Comparison of ENCODE assay signal across 8 mouse cellular contexts in genomic region chr7:113434286-113434685, GRCm38 (mm10). TPM values are rescaled to one million over a fixed set of nuclear protein-coding genes. Genes with fewer than 3 reads are reported as not detected.
DNase-seq lines count a peak whose midpoint lies in the region; ATAC-seq and TF ChIP-seq lines count a peak whose summit lies in the region.
"Had no signal": no experiment of that assay in that cellular context is flagged by ENCODE, and none has a peak within 500 bp of the region (broad histone marks: within the 10 kb centered on the region; RNA-seq: fewer than 3 reads in every experiment).

No protein-coding gene starts in this region.

- H3K4me1 ChIP-seq in midbrain, embryonic 14.5 days (ENCODE audit: control insufficient read depth, insufficient read depth, low read length), result no peaks in the 10 kb centered on the region
- no peaks in the 10 kb centered on the region for H3K4me1 ChIP-seq in midbrain, embryonic 16.5 days (ENCODE audit: control insufficient read depth, insufficient read depth, low read length)
- H3K4me1 ChIP-seq in hindbrain, postnatal 0 days (ENCODE audit: insufficient read depth, low read length), result no peaks in the 10 kb centered on the region
- H3K4me1 ChIP-seq in limb, embryonic 11.5 days (ENCODE audit: control insufficient read depth, insufficient read depth, low read length), result no peaks in the 10 kb centered on the region
- H3K4me1 ChIP-seq: heart, embryonic 15.5 days had no signal

- no peak overlapping the region for H3K4me2 ChIP-seq in midbrain, embryonic 14.5 days (ENCODE audit: low read length)
- H3K4me2 ChIP-seq in midbrain, embryonic 16.5 days (ENCODE audit: low read length), result no peak overlapping the region
- no peak overlapping the region for H3K4me2 ChIP-seq in hindbrain, postnatal 0 days (ENCODE audit: low read depth, low read length)
- no peak overlapping the region for H3K4me2 ChIP-seq in limb, embryonic 11.5 days (ENCODE audit: low read depth, severe bottlenecking)
- H3K4me2 ChIP-seq: heart, embryonic 15.5 days had no signal

- peak; percentile 77 for TF ChIP-seq CTCF in hindbrain, postnatal 0 days (IDR thresholded peaks at IDR 0.05; ENCODE audit: low read depth)

- H3K4me3 ChIP-seq in midbrain, embryonic 14.5 days (replicated peaks; ENCODE audit: low read depth, low read length), result no peak overlapping the region
- H3K4me3 ChIP-seq in midbrain, embryonic 16.5 days (ENCODE audit: low read depth, low read length), result no peak overlapping the region
- no peak overlapping the region for H3K4me3 ChIP-seq in hindbrain, postnatal 0 days (ENCODE audit: low read length)
- H3K4me3 ChIP-seq in limb, embryonic 11.5 days (ENCODE audit: low read depth, low read length), result no peak overlapping the region
- H3K4me3 ChIP-seq: heart, embryonic 15.5 days had no signal

- ATAC-seq in midbrain, embryonic 14.5 days (ENCODE audit: low FRiP score, low TSS enrichment), result no peak
- ATAC-seq in midbrain, embryonic 16.5 days, result no peak
- ATAC-seq in hindbrain, postnatal 0 days, result no peak
- no peak for ATAC-seq in limb, embryonic 11.5 days (ENCODE audit: insufficient number of reproducible peaks, low FRiP score, low TSS enrichment, low read depth)

- H3K9me3 ChIP-seq in midbrain, embryonic 14.5 days (ENCODE audit: control insufficient read depth, low read length), result no peaks in the 10 kb centered on the region
- H3K9me3 ChIP-seq in midbrain, embryonic 16.5 days (replicated peaks; ENCODE audit: control insufficient read depth, low read length, poor library complexity, severe bottlenecking), result no peaks in the 10 kb centered on the region
- H3K9me3 ChIP-seq in hindbrain, postnatal 0 days (ENCODE audit: low read length), result no peaks in the 10 kb centered on the region
- no peaks in the 10 kb centered on the region for H3K9me3 ChIP-seq in limb, embryonic 11.5 days (ENCODE audit: control insufficient read depth, low read length)
- H3K9me3 ChIP-seq: heart, embryonic 15.5 days had no signal

- 24% methylated on average over 4 of the region's 4 CpGs for WGBS in midbrain, embryonic 14.5 days
- WGBS in midbrain, embryonic 16.5 days, result 26% methylated on average over 4 of the region's 4 CpGs
- 19% methylated on average over 4 of the region's 4 CpGs for WGBS in hindbrain, postnatal 0 days
- WGBS in limb, embryonic 11.5 days, result 25% methylated on average over 4 of the region's 4 CpGs

- H3K27me3 ChIP-seq in midbrain, embryonic 14.5 days (ENCODE audit: control insufficient read depth, insufficient read depth, low read length), result no peaks in the 10 kb centered on the region
- H3K27me3 ChIP-seq in midbrain, embryonic 16.5 days (ENCODE audit: control insufficient read depth, insufficient read depth, low read depth, low read length), result no peaks in the 10 kb centered on the region
- H3K27me3 ChIP-seq in hindbrain, postnatal 0 days (ENCODE audit: insufficient read depth, low read length), result no peaks in the 10 kb centered on the region
- H3K27me3 ChIP-seq in limb, embryonic 11.5 days (ENCODE audit: control insufficient read depth, insufficient read depth, low read length), result no peaks in the 10 kb centered on the region
- H3K27me3 ChIP-seq: heart, embryonic 15.5 days had no signal

- H3K27ac ChIP-seq in midbrain, embryonic 14.5 days (replicated peaks; ENCODE audit: low read depth, low read length), result no peak overlapping the region
- no peak overlapping the region for H3K27ac ChIP-seq in midbrain, embryonic 16.5 days (ENCODE audit: low read length)
- no peak overlapping the region for H3K27ac ChIP-seq in hindbrain, postnatal 0 days
- H3K27ac ChIP-seq in limb, embryonic 11.5 days (replicated peaks; ENCODE audit: low read depth, low read length), result no peak overlapping the region
- H3K27ac ChIP-seq: heart, embryonic 15.5 days had no signal

- peak; percentile 77 for DNase-seq in midbrain, embryonic 14.5 days
- peak; percentile 5 for DNase-seq in T-cell, adult 2 months (ENCODE audit: low spot score)
- DNase-seq in cerebellum, adult 8-10 months, result peak; percentile 28
- DNase-seq in hindbrain, postnatal 0 days (ENCODE audit: low spot score), result peak; percentile 84
- DNase-seq in limb, embryonic 11.5 days (ENCODE audit: low spot score), result peak; percentile 58
- peak; percentile 44 to 68 for DNase-seq in right cerebral cortex, postnatal 10 days (ENCODE audit: low spot score in 2 of 2)

- no peak overlapping the region for H3K9ac ChIP-seq in midbrain, embryonic 14.5 days (replicated peaks; ENCODE audit: low read length)
- no peak overlapping the region for H3K9ac ChIP-seq in midbrain, embryonic 16.5 days (ENCODE audit: low read depth, low read length)
- H3K9ac ChIP-seq in hindbrain, postnatal 0 days (replicated peaks; ENCODE audit: low read length), result no peak overlapping the region
- H3K9ac ChIP-seq in limb, embryonic 11.5 days (ENCODE audit: low read length), result no peak overlapping the region
- H3K9ac ChIP-seq: heart, embryonic 15.5 days had no signal

- no peaks in the 10 kb centered on the region for H3K36me3 ChIP-seq in midbrain, embryonic 14.5 days (ENCODE audit: control insufficient read depth, insufficient read depth, low read length)
- H3K36me3 ChIP-seq in midbrain, embryonic 16.5 days (ENCODE audit: control insufficient read depth, insufficient read depth, low read length), result no peaks in the 10 kb centered on the region
- no peaks in the 10 kb centered on the region for H3K36me3 ChIP-seq in hindbrain, postnatal 0 days (ENCODE audit: insufficient read depth, low read length)
- no peaks in the 10 kb centered on the region for H3K36me3 ChIP-seq in limb, embryonic 11.5 days (ENCODE audit: control insufficient read depth, insufficient read depth, low read length)
- H3K36me3 ChIP-seq: heart, embryonic 15.5 days had no signal

RNA-seq across cellular contexts. Expression of gene Pth, which starts 45.9 kb away (rescaled TPM):
- not detected in 2 replicates for polyA plus RNA-seq in midbrain, embryonic 14.5 days (2014; fragmentation: Nextera tagmentation; extraction: Ambion mirVana)
- polyA plus RNA-seq in midbrain, embryonic 16.5 days (2015; fragmentation: Nextera tagmentation; extraction: Ambion mirVana), result not detected in 2 replicates
- not detected in 2 replicates for total RNA-seq in hindbrain, postnatal 0 days (2014; rRNA removed)
- not detected in 2 replicates for polyA plus RNA-seq in hindbrain, postnatal 0 days (2015; fragmentation: Nextera tagmentation; extraction: Ambion mirVana)
- polyA plus RNA-seq in limb, embryonic 11.5 days (2014; fragmentation: Nextera tagmentation; extraction: Ambion mirVana), result not detected in 2 replicates

Comparison
In these comparisons a context has a peak if more than half of its experiments do, and no peak if none do; other contexts are left out.
1. DNase-seq: peak in every context shown above with its lines; median percentile 84 in hindbrain, postnatal 0 days; 77 in midbrain, embryonic 14.5 days; 58 in limb, embryonic 11.5 days; 56 in right cerebral cortex, postnatal 10 days; 28 in cerebellum, adult 8-10 months; 5 in T-cell, adult 2 months.